Mouse (Mus musculus) splenic B cell, adult 2 months (primary cell): ENCODE results near the gene Pi4k2a.

Source experiments
- DNase-seq: peaks from one replicate; pipeline ENCODE4 v3.0.0-alpha.2; 2011; ENCODE audit warnings: low read depth, low spot score
- H3K27me3 ChIP-seq: 2 replicates; pipeline ENCODE4 v1.6.1; 2012; ENCODE audit warnings: mild to moderate bottlenecking, low read length, moderate library complexity, mixed read lengths; ENCODE audit not compliant: control insufficient read depth, poor library complexity, insufficient read depth, severe bottlenecking
- H3K36me3 ChIP-seq: 2 replicates; pipeline ENCODE4 v1.6.1; 2012; ENCODE audit warnings: mild to moderate bottlenecking, low read length, moderate library complexity, mixed read lengths; ENCODE audit not compliant: control insufficient read depth, poor library complexity, insufficient read depth, severe bottlenecking

The Pi4k2a gene

DNA sequence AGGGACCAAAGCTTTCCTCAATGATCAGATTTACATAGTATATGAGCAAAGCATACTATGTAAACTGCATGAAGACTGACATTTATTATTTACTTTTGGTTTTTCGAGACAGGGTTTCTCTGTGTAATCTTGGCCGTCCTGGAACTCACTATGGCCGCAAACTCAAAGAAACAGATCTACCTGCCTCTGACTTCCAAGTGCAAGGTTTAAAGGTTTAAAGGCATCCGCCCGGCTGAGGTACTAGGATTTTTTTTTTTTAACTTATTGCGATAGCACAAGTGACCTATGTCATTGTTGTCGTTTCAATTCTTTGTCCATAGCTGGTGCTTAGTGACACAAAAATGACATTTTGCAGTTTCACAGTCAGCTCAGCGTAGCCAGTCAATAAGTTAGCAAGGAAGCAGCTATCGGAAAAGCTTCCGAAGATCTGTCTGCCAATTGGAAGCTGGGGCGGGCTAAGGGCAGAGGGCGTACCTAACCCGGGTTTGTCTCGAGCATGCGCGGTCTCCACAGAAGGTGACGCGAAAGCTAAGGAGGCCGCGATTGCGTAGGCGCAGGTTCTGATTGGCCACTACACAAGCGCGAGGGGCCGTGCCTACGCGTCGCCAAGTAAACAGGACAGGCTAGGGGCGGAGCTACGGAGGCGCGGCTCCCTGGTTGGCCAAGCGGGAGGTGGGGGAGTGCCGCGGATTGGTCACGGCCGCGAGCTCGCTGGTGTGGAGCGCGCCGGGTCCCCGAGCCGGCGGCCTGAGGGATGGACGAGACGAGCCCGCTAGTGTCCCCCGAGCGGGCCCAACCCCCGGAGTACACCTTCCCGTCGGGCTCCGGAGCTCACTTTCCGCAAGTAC lies at the start of gene Pi4k2a:
Gene Pi4k2a (plus strand): TSS at position 723 of the 848 bp plus-strand sequence.
- DNase-seq: peak; percentile 100
- no peaks in the 10 kb centered on the region for H3K27me3 ChIP-seq

DNA sequence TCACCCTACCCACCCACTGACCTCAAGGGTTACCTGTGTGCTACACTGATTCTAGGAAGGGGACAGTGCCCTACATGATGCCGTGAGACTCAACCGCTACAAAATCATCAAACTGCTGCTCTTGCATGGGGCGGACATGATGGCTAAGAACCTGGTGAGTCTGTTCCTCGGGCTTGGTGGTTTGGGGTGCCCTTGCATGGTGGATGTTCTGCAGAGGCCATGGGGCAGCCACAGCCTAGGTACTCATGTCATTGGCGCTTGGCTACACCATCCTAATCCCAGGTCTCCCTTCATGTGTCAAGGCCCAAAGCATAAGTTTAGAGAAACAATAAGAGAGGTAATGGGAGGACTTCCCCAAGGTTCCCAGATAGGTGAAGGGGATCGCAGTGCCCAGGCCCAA lies 46.3 kb upstream of the Pi4k2a start:
- DNase-seq: no peak
- Histone ChIP-seq H3K27me3 (no peaks in the 10 kb centered on the region), H3K36me3 (no peaks in the 10 kb centered on the region)

More for the DNA sequence above, at the start of gene Pi4k2a:
- no peaks in the 10 kb centered on the region; the same call in 1 of the 2 replicates for H3K36me3 ChIP-seq

DNA sequence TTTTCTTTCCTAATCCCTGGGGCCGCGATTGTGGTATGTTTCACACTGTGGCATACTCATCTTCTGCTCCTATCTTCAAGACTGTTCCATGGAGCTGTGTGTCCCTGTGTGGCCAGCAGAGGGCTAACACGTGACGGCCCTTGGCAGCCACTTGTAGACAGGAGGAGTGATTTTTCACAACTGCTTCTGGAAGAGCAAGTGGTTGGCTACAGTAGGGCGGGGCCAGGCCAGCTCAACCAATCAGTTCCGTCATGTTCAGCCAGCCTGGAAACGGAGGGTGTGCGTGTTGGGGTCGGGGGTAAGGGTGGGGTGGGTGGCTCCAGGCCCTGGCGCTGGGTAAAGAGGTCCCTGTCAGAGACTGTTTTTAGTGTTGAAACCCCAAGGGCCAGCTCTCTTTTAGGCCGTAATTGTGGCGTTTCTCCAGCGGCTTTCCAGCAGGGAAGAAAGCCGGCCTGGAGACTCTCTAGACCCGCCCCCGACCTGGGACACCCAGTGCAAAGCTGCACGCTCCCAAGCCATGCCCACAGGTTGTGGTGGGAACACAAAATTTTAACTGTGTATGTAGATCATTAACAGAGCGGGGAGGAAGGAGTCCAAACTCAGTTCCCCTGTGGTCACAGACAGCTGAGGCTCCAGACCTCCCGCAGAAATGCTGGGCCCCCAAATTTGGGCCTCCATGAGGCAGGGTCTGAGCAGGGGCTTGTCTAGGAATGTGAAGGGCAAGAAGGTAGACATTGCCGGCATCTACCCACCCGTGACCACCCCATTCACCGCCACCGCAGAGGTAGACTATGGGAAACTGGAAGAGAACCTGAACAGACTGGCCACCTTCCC lies 44.8 kb upstream of the Pi4k2a start, which contains the start of gene Hoga1:
Gene Hoga1 (plus strand): TSS at position 342 of the 834 bp plus-strand sequence.
- Histone ChIP-seq H3K36me3 (no peaks in the 10 kb centered on the region), H3K27me3 (no peaks in the 10 kb centered on the region)
- DNase-seq: peak; percentile 61

DNA sequence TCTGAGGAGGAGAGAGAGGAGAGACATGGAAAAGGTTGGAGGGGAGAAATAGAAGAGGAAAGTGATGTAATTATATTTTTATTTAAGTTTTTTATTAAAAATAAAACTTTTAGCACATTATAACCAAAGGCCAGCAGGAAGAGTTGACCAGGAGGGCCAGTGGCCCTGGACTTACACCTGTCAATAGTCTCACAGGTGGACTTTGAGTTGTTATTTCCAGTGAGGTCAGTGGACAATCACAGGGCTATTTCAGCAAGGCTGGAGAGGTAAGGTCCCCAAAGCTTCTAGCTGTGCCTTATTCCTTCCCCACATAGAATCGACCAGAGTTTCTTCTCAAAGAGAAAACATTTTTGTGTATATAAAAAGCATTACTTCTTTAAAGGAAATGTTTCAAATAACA lies 40.0 kb upstream of the Pi4k2a start:
- H3K36me3 ChIP-seq: no peaks in the 10 kb centered on the region
- H3K27me3 ChIP-seq: no peaks in the 10 kb centered on the region; the same call in 1 of the 2 replicates
- no peak for DNase-seq

DNA sequence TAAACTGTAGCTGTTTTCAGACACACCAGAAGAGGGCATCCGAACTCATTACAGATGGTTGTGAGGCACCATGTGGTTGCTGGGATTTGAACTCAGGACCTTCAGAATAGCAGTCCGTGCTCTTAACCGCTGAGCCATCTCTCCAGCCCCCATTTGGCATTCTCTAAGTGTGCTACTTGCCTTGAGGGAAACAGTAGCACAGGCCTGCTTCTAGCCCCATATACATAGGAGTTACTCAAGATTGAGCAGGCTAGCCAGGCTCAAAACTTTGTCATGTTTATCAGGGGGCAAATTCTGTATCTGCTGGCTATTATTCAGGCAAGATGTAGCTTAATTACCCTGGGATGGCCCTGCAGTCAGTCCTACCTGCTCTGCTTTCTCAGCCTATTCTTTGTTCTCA lies 38.9 kb upstream of the Pi4k2a start:
- Histone ChIP-seq H3K36me3 (no peaks in the 10 kb centered on the region), H3K27me3 (no peaks in the 10 kb centered on the region; the same call in 1 of the 2 replicates)
- DNase-seq: no peak

DNA sequence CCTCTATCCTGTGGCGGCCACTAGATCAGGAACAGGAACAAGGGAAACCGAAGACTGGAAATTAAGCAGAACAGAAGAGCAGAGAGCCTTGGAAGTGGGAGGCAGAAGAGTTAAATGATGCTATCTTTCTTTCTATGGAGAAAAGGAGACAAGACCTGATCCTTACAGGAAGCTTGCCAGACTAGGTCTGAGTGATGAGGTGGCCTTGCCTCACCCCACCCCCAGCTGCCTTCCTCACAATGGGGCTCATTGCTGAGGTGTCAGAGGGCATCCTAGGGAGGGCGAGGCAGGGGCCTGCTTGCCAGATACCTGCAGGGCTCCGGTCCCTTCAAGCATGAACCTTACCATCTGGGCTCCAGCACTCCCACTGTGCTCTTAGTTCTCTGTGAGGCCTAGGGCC lies 38.3 kb upstream of the Pi4k2a start, which contains the start of gene 4933411K16Rik:
Gene 4933411K16Rik (plus strand): TSS at position 301 of the 400 bp plus-strand sequence.
- no peaks in the 10 kb centered on the region for H3K36me3 ChIP-seq
- no peaks in the 10 kb centered on the region; the same call in 1 of the 2 replicates for H3K27me3 ChIP-seq
- no peak for DNase-seq

DNA sequence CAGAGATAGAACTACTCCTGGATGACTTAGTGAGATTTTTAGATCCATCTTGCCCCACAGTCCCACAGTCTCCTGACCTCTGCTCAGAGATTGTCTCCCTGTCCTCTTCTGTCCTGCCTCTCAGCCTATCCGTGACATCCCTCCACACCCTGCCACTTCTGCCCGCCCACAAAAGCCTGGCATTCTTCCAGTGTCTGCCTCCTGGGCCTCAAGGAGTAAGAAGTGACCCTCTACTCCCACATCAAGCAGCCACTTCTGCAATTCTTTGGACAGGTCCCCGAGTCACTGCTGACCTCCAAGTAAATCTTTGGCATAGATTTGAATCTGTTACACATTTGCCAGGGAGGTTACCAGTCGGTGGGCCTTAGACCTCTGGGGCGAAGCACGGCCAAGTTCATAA lies 36.0 kb upstream of the Pi4k2a start:
- DNase-seq: no peak
- no peaks in the 10 kb centered on the region for H3K36me3 ChIP-seq
- H3K27me3 ChIP-seq: no peaks in the 10 kb centered on the region; the same call in 1 of the 2 replicates

DNA sequence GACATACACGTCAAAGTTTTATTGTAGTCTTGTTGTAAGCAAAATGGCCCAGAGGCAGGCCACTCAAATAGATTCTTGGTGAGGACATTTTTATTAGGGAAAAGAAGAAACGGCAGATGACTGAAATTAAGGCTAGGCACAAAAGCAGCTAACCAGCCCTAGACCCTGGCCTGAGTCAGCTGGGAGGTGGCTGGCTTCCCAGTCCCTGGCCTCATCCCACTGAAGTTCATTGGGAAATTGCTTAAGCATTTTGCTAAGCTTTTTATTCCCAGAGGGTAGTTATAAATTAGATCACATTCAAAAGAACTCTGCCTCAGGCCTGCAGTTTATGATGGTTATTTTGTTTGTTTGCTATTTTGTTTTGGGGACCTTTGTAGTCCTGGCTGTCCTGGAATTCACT lies 34.4 kb upstream of the Pi4k2a start:
- no peak for DNase-seq

DNA sequence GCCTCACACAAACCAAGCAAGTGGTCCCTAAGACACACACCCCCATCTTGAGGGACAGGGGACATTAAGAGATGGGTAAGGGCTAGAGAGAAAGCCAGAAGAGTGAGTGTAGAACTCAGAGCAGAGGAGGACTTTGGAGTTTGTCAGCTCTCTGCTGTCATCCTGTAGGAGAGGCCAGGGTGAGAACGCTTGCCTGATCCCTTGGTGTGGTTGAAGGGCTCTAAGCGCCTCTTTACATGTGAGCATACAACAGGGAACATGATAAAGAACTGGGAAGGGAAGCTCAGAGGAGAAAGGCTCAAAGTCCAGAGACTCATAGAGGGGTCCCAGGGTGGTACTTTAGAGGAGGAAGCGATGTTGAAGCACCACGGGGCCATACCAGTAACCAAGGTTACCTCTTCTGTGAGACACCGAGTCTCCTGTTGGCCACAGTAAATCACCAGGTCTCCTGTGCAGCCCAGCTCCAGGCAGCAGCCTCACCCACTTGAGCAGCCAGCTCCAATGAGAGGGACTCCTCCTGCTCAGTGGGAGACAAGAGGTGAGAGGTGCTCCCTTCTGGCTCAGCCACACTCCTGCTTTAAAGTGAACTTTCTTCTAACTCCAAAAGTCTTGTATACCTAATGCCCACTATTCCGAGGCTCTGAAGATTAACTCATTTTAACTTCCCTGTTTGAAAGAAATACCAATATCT lies 33.4 kb upstream of the Pi4k2a start:
- Histone ChIP-seq H3K36me3 (no peaks in the 10 kb centered on the region), H3K27me3 (no peaks in the 10 kb centered on the region)
- no peak for DNase-seq

More for the DNA sequence above, 34.4 kb upstream of the Pi4k2a start:
- H3K36me3 ChIP-seq: no peaks in the 10 kb centered on the region
- no peaks in the 10 kb centered on the region; the same call in 1 of the 2 replicates for H3K27me3 ChIP-seq

DNA sequence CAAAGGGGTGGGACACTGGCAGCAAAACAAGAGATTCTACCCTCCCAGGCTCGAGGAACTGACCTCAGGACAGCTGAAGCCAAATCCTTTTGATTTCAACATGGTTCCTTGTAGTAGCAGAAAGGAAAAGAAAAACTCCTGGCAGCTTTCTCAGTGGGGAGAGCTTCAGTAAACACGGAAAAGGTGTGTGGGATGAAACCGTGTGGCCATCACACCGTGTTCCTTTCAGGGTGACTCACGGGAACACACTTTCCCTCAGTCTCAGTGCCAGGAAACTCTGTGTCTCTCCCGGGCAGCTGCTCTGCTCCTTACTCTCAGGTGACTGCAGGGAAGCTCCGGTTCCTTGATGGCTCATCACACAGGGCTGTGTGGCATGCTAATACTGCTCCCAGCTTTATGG lies 31.8 kb upstream of the Pi4k2a start:
- no peak for DNase-seq
- no peaks in the 10 kb centered on the region for H3K36me3 ChIP-seq
- no peaks in the 10 kb centered on the region for H3K27me3 ChIP-seq

DNA sequence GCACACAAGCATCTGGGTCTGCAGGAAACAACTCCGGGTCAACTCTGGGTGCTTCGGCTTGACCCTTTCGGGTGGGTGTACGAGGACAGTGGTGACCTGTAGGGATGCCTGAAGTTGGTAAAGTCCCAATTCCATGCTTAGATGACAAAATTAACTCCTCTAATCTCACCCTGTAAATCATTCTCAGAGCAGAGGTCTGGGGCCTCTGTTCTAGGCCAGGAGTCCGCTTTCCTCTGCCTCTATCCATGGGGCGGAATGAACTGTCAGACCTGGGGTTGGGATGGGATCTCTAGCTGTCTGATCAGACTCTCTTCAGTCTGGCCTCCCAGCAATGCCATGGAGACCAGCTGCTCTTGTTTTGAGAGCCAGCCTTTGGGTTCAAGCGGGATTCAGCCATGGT lies 28.8 kb upstream of the Pi4k2a start:
- Histone ChIP-seq H3K27me3 (no peaks in the 10 kb centered on the region), H3K36me3 (no peaks in the 10 kb centered on the region)
- no peak for DNase-seq

DNA sequence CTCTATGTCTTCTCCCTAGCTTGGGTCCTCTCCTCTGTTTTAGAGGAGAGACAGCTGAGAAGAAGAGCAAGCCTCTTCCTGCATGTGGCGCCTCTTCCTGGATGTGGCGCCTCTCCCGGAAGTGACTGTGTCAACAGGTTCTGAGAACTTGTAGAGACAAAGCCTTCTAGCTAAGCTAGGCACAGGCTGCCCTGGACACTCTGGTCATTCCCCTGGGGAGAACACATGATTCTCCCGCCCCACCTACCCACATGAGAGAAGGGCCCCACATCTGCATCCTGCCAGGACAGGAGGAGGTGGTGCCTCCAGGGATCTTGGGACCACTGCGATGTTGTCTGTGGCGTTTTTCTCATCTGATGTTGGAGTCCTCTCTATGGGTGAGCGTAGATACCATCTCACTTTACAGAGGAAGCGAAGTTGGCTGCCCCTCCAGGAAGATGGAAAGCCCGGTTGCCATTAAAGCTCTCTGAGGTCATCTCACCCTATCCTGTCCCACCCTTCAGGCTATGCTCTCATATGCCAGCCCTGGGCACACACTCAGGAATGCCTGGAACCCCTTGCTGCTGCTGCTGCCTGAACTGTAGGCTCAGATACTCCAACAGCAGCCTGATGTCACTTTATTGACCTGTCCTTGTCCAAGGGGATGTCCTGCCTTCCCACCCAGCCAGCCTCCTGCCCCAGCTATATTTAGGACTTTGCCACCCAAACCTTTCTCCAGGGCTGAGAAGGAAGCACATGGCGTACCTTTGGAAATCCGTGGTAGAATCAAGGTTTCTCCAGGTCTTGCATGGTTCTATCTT lies 21.6 kb upstream of the Pi4k2a start:
- DNase-seq: no peak
- no peaks in the 10 kb centered on the region for H3K27me3 ChIP-seq
- no peaks in the 10 kb centered on the region for H3K36me3 ChIP-seq

DNA sequence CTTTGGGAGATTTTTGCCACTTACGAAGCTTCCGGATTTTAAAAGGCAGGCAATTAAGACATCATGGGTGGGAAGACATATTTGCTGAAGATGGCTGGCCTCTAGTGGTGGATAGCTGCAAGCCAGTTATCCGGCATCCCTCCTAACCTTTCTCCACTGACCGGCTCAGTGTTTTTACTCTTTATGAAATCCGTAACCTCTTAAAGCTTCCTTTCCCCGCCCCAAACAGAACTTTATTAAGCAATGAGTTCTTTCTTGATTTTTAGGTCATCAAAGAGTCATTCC lies 21.1 kb upstream of the Pi4k2a start:
- H3K36me3 ChIP-seq: no peaks in the 10 kb centered on the region
- no peaks in the 10 kb centered on the region for H3K27me3 ChIP-seq
- DNase-seq: no peak

DNA sequence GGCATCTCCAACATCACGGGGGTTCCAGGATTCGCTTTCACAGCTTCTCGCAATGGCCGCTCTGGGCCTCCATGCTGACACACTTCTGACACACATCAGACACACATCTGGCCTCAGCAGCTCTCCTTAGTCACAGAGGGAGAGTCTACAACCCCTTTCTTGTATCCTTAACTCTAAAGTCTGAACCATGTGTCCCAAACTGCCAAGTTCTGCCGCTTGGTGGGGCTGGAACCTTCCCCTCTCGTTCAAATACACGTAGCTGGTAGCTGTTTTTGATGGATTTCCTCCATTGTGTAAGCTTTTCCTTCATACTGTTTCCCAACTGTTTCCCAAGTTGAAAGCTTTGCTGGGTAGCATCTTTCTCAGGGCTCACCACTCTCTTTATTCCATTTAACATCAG lies 19.0 kb upstream of the Pi4k2a start:
- no peak for DNase-seq
- Histone ChIP-seq H3K27me3 (no peaks in the 10 kb centered on the region), H3K36me3 (no peaks in the 10 kb centered on the region)
